Mouse (Mus musculus) forebrain, postnatal 0 days (tissue): ENCODE measurements at regions not wholly inside any gene's neighbourhood (a gene's known extent, or its start where the extent isn't known, plus 50 kb on each side); places are given as distances from the start of the nearest gene placed in this dataset.

Source experiments
- ATAC-seq: fragments of 200-750 bp; cut with Nextera tagmentation; 2 replicates; pipeline ENCODE4 v1.8.0; 2017; ENCODE audit warnings: mild to moderate bottlenecking, moderate library complexity
- DNase-seq: peaks from one replicate; pipeline ENCODE4 v3.0.0-alpha.2; 2015
- H3K27ac ChIP-seq: fragments of 300-500 bp; sonication (generic); 2 replicates; pipeline ENCODE4 v1.5.1; 2014; ENCODE audit warnings: low read depth, mild to moderate bottlenecking, antibody characterized with exemption, low read length, moderate library complexity, mixed read lengths
- H3K27me3 ChIP-seq: fragments of 300-500 bp; sonication (generic); 2 replicates; pipeline ENCODE4 v1.6.1; 2014; ENCODE audit warnings: mild to moderate bottlenecking, low read length, mixed read lengths; ENCODE audit not compliant: insufficient read depth
- H3K36me3 ChIP-seq: fragments of 300-500 bp; sonication (generic); 2 replicates; pipeline ENCODE4 v1.6.1; 2014; ENCODE audit warnings: mild to moderate bottlenecking, moderate library complexity; ENCODE audit not compliant: insufficient read depth
- H3K4me1 ChIP-seq: fragments of 300-500 bp; sonication (generic); 2 replicates; pipeline ENCODE4 v1.6.1; 2014; ENCODE audit warnings: antibody characterized with exemption; ENCODE audit not compliant: insufficient read depth
- H3K4me2 ChIP-seq: fragments of 300-500 bp; sonication (generic); 2 replicates; pipeline ENCODE4 v1.6.1; 2014; ENCODE audit warnings: low read depth, mild to moderate bottlenecking, moderate library complexity
- H3K4me3 ChIP-seq: fragments of 300-500 bp; sonication (generic); 2 replicates; pipeline ENCODE4 v1.5.1; 2014; ENCODE audit warnings: low read depth, low read length, mixed read lengths
- H3K9ac ChIP-seq: fragments of 300-500 bp; sonication (generic); 2 replicates; pipeline ENCODE4 v1.6.1; 2014; ENCODE audit warnings: mild to moderate bottlenecking
- H3K9me3 ChIP-seq: fragments of 300-500 bp; sonication (generic); 2 replicates; pipeline ENCODE4 v1.6.1; 2016; ENCODE audit warnings: low read length
- CTCF ChIP-seq: sonication (generic); IDR thresholded peaks from 2 replicates; pipeline ENCODE4 v1.5.1; 2016; ENCODE audit warnings: antibody characterized with exemption, control low read depth, low read depth
- WGBS: fragments of 180-500 bp; shearing (Covaris S2); extraction: QIAGEN DNeasy Blood & Tissue Kit; methylation state at CpG from one replicate; pipeline ENCODE4 v1.1.7; 2014; 5-methylcytosine and 5-hydroxymethylcytosine counted together

GRCm38 (mm10) chr13:112003445-112003844 lies 194.7 kb upstream of the Map3k1 start:
- Histone ChIP-seq H3K9ac (no peak overlapping the region), H3K9me3 (no peaks in the 10 kb centered on the region), H3K36me3 (no peaks in the 10 kb centered on the region), H3K4me1 (0 out of 2 replicates have a peak, but pooled peaks cover 6% of the 10 kb centered on the region), H3K27ac (no peak overlapping the region), H3K4me3 (no peak overlapping the region), H3K27me3 (no peaks in the 10 kb centered on the region), H3K4me2 (no peak overlapping the region)
- ATAC-seq (no peak), DNase-seq (no peak)
- 80% methylated on average over 7 of the region's 7 CpGs for WGBS
- no peak for TF ChIP-seq CTCF

GRCm38 (mm10) chr13:112004126-112004525 lies 195.3 kb upstream of the Map3k1 start:
- no peak for ATAC-seq
- Histone ChIP-seq H3K27ac (no peak overlapping the region), H3K4me1 (0 out of 2 replicates have a peak, but pooled peaks cover 6% of the 10 kb centered on the region), H3K9ac (no peak overlapping the region), H3K4me3 (no peak overlapping the region), H3K27me3 (no peaks in the 10 kb centered on the region), H3K9me3 (no peaks in the 10 kb centered on the region), H3K4me2 (no peak overlapping the region), H3K36me3 (no peaks in the 10 kb centered on the region)
- WGBS = 94% methylated on average over 3 of the region's 3 CpGs
- no peak for DNase-seq
- TF ChIP-seq CTCF = no peak

DNA sequence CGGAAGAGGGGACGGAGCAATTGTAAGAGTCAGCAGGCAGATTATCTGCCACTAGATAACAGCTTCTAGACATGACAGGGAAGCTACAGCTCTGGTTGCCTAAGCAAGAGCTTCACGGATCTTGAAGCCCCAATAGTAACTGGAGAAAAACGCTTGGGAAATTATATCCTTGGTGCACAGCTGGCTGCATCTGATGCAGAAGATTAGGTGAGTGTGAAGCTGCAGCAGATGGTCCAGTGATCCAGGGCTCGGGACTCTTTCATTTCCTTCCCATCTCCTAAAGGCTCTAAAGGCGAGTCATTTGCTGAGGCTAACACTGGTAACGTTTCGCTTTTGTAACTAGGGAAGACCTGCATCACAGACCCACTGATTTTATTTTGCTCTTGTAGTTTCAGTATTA lies 196.6 kb upstream of the Map3k1 start:
- no peak overlapping the region for H3K9ac ChIP-seq
- 87% methylated on average over 8 of the region's 8 CpGs for WGBS
- TF ChIP-seq CTCF = no peak
- no peak overlapping the region for H3K4me2 ChIP-seq
- ATAC-seq (no peak), DNase-seq (no peak)
- H3K4me1 ChIP-seq = 0 out of 2 replicates have a peak, but pooled peaks cover 6% of the 10 kb centered on the region
- H3K27me3 ChIP-seq = no peaks in the 10 kb centered on the region
- H3K27ac ChIP-seq = no peak overlapping the region
- H3K4me3 ChIP-seq = no peak overlapping the region
- H3K36me3 ChIP-seq = no peaks in the 10 kb centered on the region
- no peaks in the 10 kb centered on the region for H3K9me3 ChIP-seq

DNA sequence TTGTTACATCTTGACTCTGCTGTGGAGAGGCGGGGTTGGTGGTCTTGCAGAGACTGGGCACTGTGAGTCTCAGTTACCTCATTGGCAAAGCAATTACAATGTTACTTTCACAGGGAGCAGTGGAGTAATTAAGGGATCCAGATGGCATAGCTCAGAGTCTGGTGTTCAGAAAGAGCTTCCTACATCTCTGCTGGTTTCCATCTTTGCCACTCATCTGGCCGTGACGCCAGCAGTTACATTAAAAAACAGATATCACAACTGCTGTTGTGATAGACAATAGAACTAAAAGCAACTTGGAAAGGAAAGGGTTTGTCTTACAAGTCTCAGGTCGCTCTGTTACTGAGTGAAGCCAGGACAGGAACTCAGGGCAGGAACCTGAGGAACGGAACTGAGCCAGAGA lies 200.0 kb upstream of the Map3k1 start:
- Histone ChIP-seq H3K9ac (no peak overlapping the region), H3K4me3 (no peak overlapping the region), H3K36me3 (no peaks in the 10 kb centered on the region), H3K27me3 (no peaks in the 10 kb centered on the region), H3K4me1 (no peaks in the 10 kb centered on the region), H3K9me3 (no peaks in the 10 kb centered on the region), H3K4me2 (no peak overlapping the region), H3K27ac (no peak overlapping the region)
- TF ChIP-seq CTCF = no peak
- WGBS = 93% methylated on average over 5 of the region's 5 CpGs
- no peak for ATAC-seq
- no peak for DNase-seq

GRCm38 (mm10) chr13:112009288-112009687 lies 200.5 kb upstream of the Map3k1 start:
- no peak for DNase-seq
- no peak overlapping the region for H3K4me3 ChIP-seq
- H3K9ac ChIP-seq = no peak overlapping the region
- H3K27me3 ChIP-seq = no peaks in the 10 kb centered on the region
- no peaks in the 10 kb centered on the region for H3K9me3 ChIP-seq
- H3K36me3 ChIP-seq = no peaks in the 10 kb centered on the region
- ATAC-seq = no peak
- H3K4me2 ChIP-seq = no peak overlapping the region
- H3K27ac ChIP-seq = no peak overlapping the region
- WGBS = 76% methylated on average over 3 of the region's 3 CpGs
- peak; percentile 26; the same call in 1 of the 2 replicates for TF ChIP-seq CTCF
- no peaks in the 10 kb centered on the region for H3K4me1 ChIP-seq

- Histone ChIP-seq H3K9ac (no peak overlapping the region), H3K4me1 (no peaks in the 10 kb centered on the region), H3K4me2 (no peak overlapping the region), H3K9me3 (no peaks in the 10 kb centered on the region), H3K27ac (no peak overlapping the region), H3K4me3 (no peak overlapping the region), H3K36me3 (no peaks in the 10 kb centered on the region), H3K27me3 (no peaks in the 10 kb centered on the region)
- ATAC-seq (no peak), DNase-seq (no peak)
- 87% methylated on average over 8 of the region's 8 CpGs for WGBS
- TF ChIP-seq CTCF = no peak
Measured at GRCm38 (mm10) chr13:112010464-112010863, 201.7 kb upstream of the Map3k1 start.

DNA sequence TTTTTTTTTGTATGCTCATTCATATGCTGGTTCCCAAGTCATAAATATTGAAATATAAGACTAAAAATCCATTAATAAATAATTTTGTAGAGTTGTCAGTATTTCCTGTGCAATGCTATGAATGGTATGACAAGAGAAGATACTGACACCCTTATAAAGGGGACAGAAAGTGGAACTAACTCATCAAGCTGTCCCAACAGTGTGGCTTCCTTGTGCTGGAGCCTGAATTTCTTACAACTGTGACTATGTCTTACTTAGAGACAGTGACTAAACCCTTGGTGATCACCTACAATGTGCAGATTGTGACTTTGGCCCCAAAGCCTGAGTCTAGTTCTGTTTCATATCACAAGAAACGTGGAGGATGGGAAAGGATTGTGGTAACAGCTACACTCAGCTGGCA lies 203.8 kb upstream of the Map3k1 start:
- WGBS = 45% methylated on average over 1 of the region's 1 CpGs
- Histone ChIP-seq H3K9me3 (no peaks in the 10 kb centered on the region), H3K4me3 (no peak overlapping the region), H3K9ac (no peak overlapping the region), H3K27ac (no peak overlapping the region), H3K27me3 (no peaks in the 10 kb centered on the region), H3K4me1 (no peaks in the 10 kb centered on the region), H3K36me3 (no peaks in the 10 kb centered on the region), H3K4me2 (no peak overlapping the region)
- ATAC-seq (no peak), DNase-seq (no peak)
- TF ChIP-seq CTCF = no peak

DNA sequence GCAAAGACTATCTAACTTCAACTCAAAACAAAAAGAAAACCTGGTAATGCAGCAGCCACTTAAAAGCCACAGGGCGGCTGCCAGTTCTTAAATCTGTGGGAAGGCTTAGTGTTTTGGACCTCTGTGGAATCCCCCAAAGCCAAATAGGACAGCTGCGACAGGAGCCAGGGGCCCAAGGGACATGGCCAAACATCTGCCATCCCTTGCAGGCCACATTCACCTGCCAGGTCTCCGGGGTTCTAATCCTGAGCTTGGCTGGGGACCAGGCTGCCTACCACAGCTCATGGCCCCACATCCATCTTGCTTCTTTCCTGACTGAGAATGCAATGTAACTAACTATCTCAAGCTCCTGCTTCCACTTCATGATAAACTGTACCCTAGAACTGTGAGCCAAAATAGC lies 206.3 kb upstream of the Map3k1 start:
- no peak for ATAC-seq
- DNase-seq = no peak
- Histone ChIP-seq H3K4me1 (no peaks in the 10 kb centered on the region), H3K36me3 (no peaks in the 10 kb centered on the region), H3K27me3 (no peaks in the 10 kb centered on the region), H3K9me3 (no peaks in the 10 kb centered on the region), H3K4me2 (no peak overlapping the region), H3K4me3 (no peak overlapping the region), H3K27ac (no peak overlapping the region), H3K9ac (no peak overlapping the region)
- 88% methylated on average over 3 of the region's 3 CpGs for WGBS
- TF ChIP-seq CTCF = no peak
